Mouse (Mus musculus): ENCODE measurements around the gene Gm3233.
"Not testable (repeated sequence)": the region's sequence is repeated elsewhere in the genome, so short reads cannot be mapped to it uniquely, and the experiment has no call there.

The Gm3233 gene

DNA sequence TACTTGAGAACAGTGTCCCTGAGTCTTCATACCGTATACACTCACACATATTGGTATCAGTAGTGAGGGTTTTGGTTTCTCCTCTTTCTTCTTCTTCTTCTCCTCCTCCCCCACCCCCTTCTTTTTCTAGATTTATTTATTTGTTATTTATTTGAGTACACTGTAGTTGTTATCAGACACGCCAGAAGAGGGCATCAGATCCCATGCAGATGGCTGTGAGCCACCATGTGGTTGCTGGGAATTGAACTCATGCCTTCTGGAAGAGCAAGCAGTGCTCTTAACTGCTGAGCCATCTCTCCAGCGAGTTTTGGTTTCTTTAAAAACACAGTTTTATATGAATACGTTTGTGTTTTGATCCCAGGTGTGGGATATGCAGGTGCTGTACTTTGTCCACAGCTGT lies 31.2 kb downstream of the Gm3233 start:
- no peak for DNase-seq (ENCODE audit: low spot score)

DNA sequence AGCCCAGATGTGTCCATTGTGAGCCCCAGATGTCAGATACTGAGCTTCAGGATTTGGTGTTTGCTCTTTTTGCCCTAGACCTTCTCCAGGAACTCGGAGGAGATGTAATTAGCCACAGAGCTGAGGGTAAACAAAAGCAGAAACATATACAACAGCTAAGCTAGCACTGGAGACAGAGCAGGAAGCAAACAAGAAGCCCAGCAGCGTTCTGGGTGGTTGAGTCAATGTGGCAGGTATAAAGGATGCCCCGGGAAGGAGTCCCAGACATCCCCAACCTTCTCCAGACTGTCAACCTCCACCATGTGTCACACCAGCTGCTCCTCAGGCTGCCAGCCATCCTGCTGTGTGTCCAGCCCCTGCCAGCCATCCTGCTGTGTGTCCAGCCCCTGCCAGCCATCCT lies 33.3 kb downstream of the Gm3233 start, which contains the start of gene Gm10100:
Gene Gm10100 (plus strand): TSS at position 301 of the 400 bp plus-strand sequence.
- DNase-seq (ENCODE audit: low spot score) = no peak

DNA sequence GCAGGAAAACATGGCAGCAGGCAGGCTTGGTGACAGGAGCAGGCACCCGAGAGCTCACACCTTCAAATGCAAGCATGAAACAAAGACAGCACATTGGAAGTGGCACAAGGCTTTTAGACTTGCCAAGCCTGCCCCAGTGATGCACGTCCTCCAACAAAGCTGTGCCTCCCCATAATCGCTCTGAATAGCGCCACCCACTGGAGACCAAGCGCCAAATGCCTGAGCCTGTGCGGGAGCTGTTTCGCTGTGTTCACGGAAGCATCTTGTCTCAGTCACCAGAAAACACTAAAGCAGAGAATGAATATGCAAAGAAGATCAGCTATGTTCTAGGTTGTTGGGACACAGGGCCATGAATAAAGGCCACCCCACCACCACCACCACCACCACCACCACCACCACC lies 34.6 kb downstream of the Gm3233 start:
- no peak for DNase-seq (ENCODE audit: low spot score)

DNA sequence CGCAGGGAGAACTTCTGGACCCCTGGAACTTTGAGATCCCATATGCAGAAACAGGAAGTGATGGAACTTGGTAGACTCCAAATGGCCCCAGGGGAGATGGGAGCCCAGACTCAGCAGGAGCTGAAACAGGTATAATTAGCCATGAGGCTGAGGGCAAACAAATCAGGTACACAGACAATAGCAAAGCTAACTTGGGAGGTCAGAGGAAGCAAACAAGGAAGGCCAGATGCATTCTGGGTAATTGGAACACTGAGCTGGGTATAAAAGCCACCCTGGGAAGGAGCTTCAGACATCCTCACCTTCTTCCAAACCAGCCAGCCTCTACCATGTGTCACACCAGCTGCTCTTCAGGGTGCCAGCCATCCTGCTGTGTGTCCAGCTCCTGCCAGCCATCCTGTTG lies 39.2 kb downstream of the Gm3233 start, which contains the start of gene Krtap12-1:
Gene Krtap12-1 (plus strand): TSS at position 301 of the 400 bp plus-strand sequence.
- not testable (repeated sequence) for DNase-seq (ENCODE audit: low spot score)

DNA sequence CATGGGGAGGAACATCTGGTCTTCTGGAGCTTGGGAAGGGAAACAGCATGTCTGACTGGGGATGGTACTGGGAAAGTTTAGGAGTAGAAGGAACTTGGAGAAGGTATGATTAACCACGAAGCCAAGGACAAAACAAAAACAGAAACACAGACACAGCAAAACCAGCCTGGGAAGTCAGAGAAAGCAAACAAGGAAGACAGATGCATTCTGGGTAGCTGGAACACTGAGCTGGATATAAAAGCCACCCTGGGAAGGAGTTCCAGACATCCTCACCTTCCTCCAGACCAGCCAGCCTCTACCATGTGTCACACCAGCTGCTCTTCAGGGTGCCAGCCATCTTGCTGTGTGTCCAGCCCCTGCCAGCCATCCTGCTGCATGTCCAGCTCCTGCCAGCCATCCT lies 44.0 kb downstream of the Gm3233 start, which contains the start of gene Gm10142:
Gene Gm10142 (plus strand): TSS at position 301 of the 400 bp plus-strand sequence.
- DNase-seq (ENCODE audit: low spot score) = no peak

DNA sequence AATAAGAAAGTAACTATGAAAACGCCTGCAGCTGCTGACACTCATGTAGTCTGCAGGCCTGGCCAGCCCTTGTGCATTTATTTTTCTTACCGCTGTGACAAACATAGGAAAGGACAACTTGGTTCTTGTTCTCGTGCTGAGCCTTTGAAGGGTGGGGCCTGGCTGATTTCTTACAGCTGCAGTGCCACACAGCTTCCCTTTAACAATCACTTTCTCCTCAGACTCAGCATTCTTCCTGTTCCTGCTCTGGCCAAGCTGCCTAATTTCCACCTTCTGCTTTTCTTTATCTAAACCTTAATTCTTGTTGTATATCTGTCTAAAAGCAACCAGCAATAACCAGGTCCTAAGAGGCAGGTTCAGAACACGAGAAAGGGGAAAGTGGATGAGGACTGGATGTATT lies 45.7 kb downstream of the Gm3233 start:
- no peak for DNase-seq (ENCODE audit: low spot score)

DNA sequence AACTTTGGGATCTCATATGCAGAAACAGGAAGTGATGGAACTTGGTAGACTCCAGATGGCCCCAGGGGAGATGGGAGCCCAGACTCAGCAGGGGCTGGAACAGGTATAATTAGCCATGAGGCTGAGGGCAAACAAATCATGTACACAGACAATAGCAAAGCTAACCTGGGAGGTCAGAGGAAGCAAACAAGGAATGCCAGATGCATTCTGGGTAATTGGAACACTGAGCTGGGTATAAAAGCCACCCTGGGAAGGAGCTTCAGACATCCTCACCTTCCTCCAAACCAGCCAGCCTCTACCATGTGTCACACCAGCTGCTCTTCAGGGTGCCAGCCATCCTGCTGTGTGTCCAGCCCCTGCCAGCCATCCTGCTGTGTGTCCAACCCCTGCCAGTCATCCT lies 48.3 kb downstream of the Gm3233 start, which contains the start of gene Gm10024:
Gene Gm10024 (plus strand): TSS at position 301 of the 400 bp plus-strand sequence.
- DNase-seq (ENCODE audit: low spot score) = not testable (repeated sequence)

DNA sequence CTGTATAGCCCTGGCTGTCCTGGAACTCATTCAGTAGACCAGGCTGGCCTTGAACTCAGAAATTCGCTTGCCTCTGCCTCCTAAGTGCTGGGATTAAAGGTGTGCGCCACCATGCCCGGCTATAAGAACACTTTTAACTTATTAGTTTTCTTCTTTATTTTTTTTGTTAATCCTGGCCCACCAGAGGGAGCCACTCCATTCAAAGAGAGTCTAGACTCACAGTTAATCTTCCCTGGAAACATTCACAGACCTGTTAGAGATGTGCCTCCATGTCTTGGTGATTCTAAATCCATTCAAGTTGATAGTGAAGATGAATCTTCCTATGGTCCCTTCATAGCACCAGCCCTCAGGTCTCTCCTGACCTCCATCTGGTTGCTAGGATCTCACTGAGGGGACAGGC lies 49.7 kb downstream of the Gm3233 start:
- no peak for DNase-seq (ENCODE audit: low spot score)

Data from ovary, postnatal 14 days (tissue).